ENCODE assay signal across 8 mouse cellular contexts in genomic region chr19:4012432-4013022, GRCm38 (mm10). TPM values are rescaled to one million over a fixed set of nuclear protein-coding genes. Genes with fewer than 3 reads are reported as not detected.
DNase-seq lines count a peak whose midpoint lies in the region; ATAC-seq and TF ChIP-seq lines count a peak whose summit lies in the region.

Gene Ndufv1, minus strand, starts transcription at chr19:4012806.

- TF ChIP-seq CTCF in lung, postnatal 0 days (IDR thresholded peaks at IDR 0.05) = peak; percentile 95

- H3K4me3 ChIP-seq in hindbrain, embryonic 10.5 days = peak within 1 kb of the TSS; percentile 94
- peak within 1 kb of the TSS; percentile 66 for H3K4me3 ChIP-seq in lung, postnatal 0 days (ENCODE audit: low read depth, low read length)

- peak; percentile 48; the same call in 1 of the 2 replicates for TF ChIP-seq EP300 in lung, postnatal 0 days (IDR thresholded peaks at IDR 0.05)

- H3K9me3 ChIP-seq in hindbrain, embryonic 10.5 days = no peaks in the 10 kb centered on the region
- H3K9me3 ChIP-seq in lung, postnatal 0 days (ENCODE audit: low read length) = no peaks in the 10 kb centered on the region

- no peaks in the 10 kb centered on the region for H3K27me3 ChIP-seq in hindbrain, embryonic 10.5 days (ENCODE audit: insufficient read depth, poor library complexity, severe bottlenecking)
- no peaks in the 10 kb centered on the region for H3K27me3 ChIP-seq in lung, postnatal 0 days (replicated peaks; ENCODE audit: insufficient read depth, low read length)

- peak; percentile 99 for ATAC-seq in frontal cortex, adult (ENCODE audit: low TSS enrichment)
- ATAC-seq in lung, postnatal 0 days = peak; percentile 99

- H3K27ac ChIP-seq in hindbrain, embryonic 10.5 days = peak within 1 kb of the TSS; percentile 87
- peak within 1 kb of the TSS; percentile 79 for H3K27ac ChIP-seq in lung, postnatal 0 days (ENCODE audit: low read length)

- peak within 1 kb of the TSS; percentile 72 for H3K4me2 ChIP-seq in lung, postnatal 0 days (replicated peaks; ENCODE audit: low read depth, low read length)

- H3K4me1 ChIP-seq in hindbrain, embryonic 10.5 days (replicated peaks) = peaks cover 25% of the 10 kb centered on the region
- peaks cover 5% of the 10 kb centered on the region; the same call in 1 of the 2 replicates for H3K4me1 ChIP-seq in lung, postnatal 0 days (ENCODE audit: insufficient read depth, low read depth, low read length)

- H3K36me3 ChIP-seq in hindbrain, embryonic 10.5 days = peaks cover 37% of the 10 kb centered on the region
- peaks cover 22% of the 10 kb centered on the region; the same call in 1 of the 2 replicates for H3K36me3 ChIP-seq in lung, postnatal 0 days (ENCODE audit: insufficient read depth, low read length)

- DNase-seq in MN1 (ENCODE audit: low spot score) = peak; percentile 97
- peak; percentile 99 for DNase-seq in cerebellum, adult 9-10 months
- peak; percentile 98 for DNase-seq in hindbrain, embryonic 10.5 days (ENCODE audit: low spot score)
- DNase-seq in layer of hippocampus, adult 9-11 months = peak; percentile 99
- DNase-seq in lung, postnatal 0 days (ENCODE audit: low spot score) = peak; percentile 100
- peak; percentile 88 for DNase-seq in ovary, postnatal 14 days (ENCODE audit: low spot score)
- DNase-seq in thymus, postnatal 14 days = peak; percentile 96

- under 1% methylated on average over 45 of the region's 45 CpGs for WGBS in hindbrain, embryonic 10.5 days
- WGBS in lung, postnatal 0 days = under 1% methylated on average over 44 of the region's 45 CpGs

- H3K9ac ChIP-seq in lung, postnatal 0 days (replicated peaks; ENCODE audit: low read depth) = peak within 1 kb of the TSS; percentile 76

RNA-seq across cellular contexts. Expression of gene Ndufv1, which starts in this region (rescaled TPM):
- polyA plus RNA-seq in hindbrain, embryonic 10.5 days (2016; fragmentation: Nextera tagmentation; extraction: Ambion mirVana) = 196 and 198 TPM in 2 replicates
- 130 and 152 TPM in 2 replicates for polyA plus RNA-seq in lung, postnatal 0 days (2015; fragmentation: Nextera tagmentation; extraction: Ambion mirVana)

Comparison
In these comparisons a context has a peak if more than half of its experiments do, and no peak if none do; other contexts are left out.
1. Peak in every context shown above with its lines: DNase-seq, ATAC-seq, H3K4me3 ChIP-seq and H3K27ac ChIP-seq.